In genomic region chr12:26547466-26547865, GRCm38 (mm10) we compare ENCODE assay signal across 30 mouse cellular contexts.
DNase-seq lines count a peak whose midpoint lies in the region; ATAC-seq lines count a peak whose summit lies in the region.
"Had no signal": no experiment of that assay in that cellular context is flagged by ENCODE, and none has a peak within 500 bp of the region (broad histone marks: within the 10 kb centered on the region; RNA-seq: fewer than 3 reads in every experiment).

No protein-coding gene starts in this region.

- no peak for DNase-seq in frontal cortex, postnatal 14 days (ENCODE audit: low spot score in 2 of 2)
- DNase-seq in lung, postnatal 25 days (ENCODE audit: low spot score): no peak
- DNase-seq in T-cell, adult 2 months (ENCODE audit: low spot score): no peak
- DNase-seq: adrenal gland, adult 2 months; adrenal gland, postnatal 36 days; B cell, adult 2 months; cerebellum, adult 18-20 months; cerebellum, postnatal 10 days; gastrocnemius, adult 2 months; gastrocnemius, postnatal 36 days; heart, adult 2 months; heart, postnatal 14 days; kidney, adult 11 months; kidney, postnatal 14 days; layer of hippocampus, adult 9-11 months; liver, embryonic 13.5 days; right cerebral cortex, postnatal 4 days had no signal

- peak overlapping the region; percentile 42; the same call in 1 of the 2 replicates for H3K27ac ChIP-seq in lung, embryonic 15.5 days
- H3K27ac ChIP-seq in intestine, embryonic 16.5 days (ENCODE audit: low read length): peak overlapping the region; percentile 8; the same call in 1 of the 2 replicates
- H3K27ac ChIP-seq in stomach, embryonic 16.5 days (ENCODE audit: low read length): peak overlapping the region; percentile 10; the same call in 1 of the 2 replicates
- H3K27ac ChIP-seq: gastrocnemius, adult 2 months; heart, adult 2 months; heart, embryonic 13.5 days; limb, embryonic 10.5 days; limb, embryonic 15.5 days; liver, embryonic 13.5 days; neural tube, embryonic 12.5 days had no signal

- no peaks in the 10 kb centered on the region for H3K9me3 ChIP-seq in lung, embryonic 15.5 days
- H3K9me3 ChIP-seq in intestine, embryonic 16.5 days (ENCODE audit: control insufficient read depth, low read length): no peaks in the 10 kb centered on the region
- H3K9me3 ChIP-seq in stomach, embryonic 16.5 days (replicated peaks; ENCODE audit: control insufficient read depth, low read length): peaks cover 4% of the 10 kb centered on the region; the same call in 1 of the 2 replicates
- H3K9me3 ChIP-seq: limb, embryonic 10.5 days; limb, embryonic 15.5 days; liver, embryonic 13.5 days; neural tube, embryonic 12.5 days had no signal

- no peak overlapping the region for H3K9ac ChIP-seq in lung, embryonic 15.5 days
- no peak overlapping the region for H3K9ac ChIP-seq in intestine, embryonic 16.5 days (ENCODE audit: low read depth, low read length)
- H3K9ac ChIP-seq in stomach, embryonic 16.5 days (ENCODE audit: low read length): no peak overlapping the region
- H3K9ac ChIP-seq: heart, embryonic 13.5 days; limb, embryonic 15.5 days; liver, embryonic 13.5 days; neural tube, embryonic 12.5 days had no signal

- no peak overlapping the region for H3K4me2 ChIP-seq in lung, embryonic 15.5 days
- H3K4me2 ChIP-seq in intestine, embryonic 16.5 days (ENCODE audit: low read depth, low read length): no peak overlapping the region
- no peak overlapping the region for H3K4me2 ChIP-seq in stomach, embryonic 16.5 days (ENCODE audit: low read depth, low read length)
- H3K4me2 ChIP-seq: heart, embryonic 13.5 days; limb, embryonic 15.5 days; liver, embryonic 13.5 days; midbrain, embryonic 11.5 days; neural tube, embryonic 12.5 days had no signal

- H3K27me3 ChIP-seq in lung, embryonic 15.5 days: no peaks in the 10 kb centered on the region
- H3K27me3 ChIP-seq in intestine, embryonic 16.5 days (replicated peaks; ENCODE audit: control insufficient read depth, insufficient read depth, low read length): no peaks in the 10 kb centered on the region
- no peaks in the 10 kb centered on the region for H3K27me3 ChIP-seq in stomach, embryonic 16.5 days (ENCODE audit: control insufficient read depth, insufficient read depth, low read length)
- H3K27me3 ChIP-seq: limb, embryonic 15.5 days; liver, embryonic 13.5 days; neural tube, embryonic 12.5 days had no signal

- H3K4me1 ChIP-seq in lung, embryonic 15.5 days: peaks cover 16% of the 10 kb centered on the region
- no peaks in the 10 kb centered on the region for H3K4me1 ChIP-seq in intestine, embryonic 16.5 days (ENCODE audit: control insufficient read depth, insufficient read depth, low read length)
- 0 out of 2 replicates have a peak, but pooled peaks cover 6% of the 10 kb centered on the region for H3K4me1 ChIP-seq in stomach, embryonic 16.5 days (ENCODE audit: control insufficient read depth, insufficient read depth, low read length)
- H3K4me1 ChIP-seq: limb, embryonic 15.5 days; liver, embryonic 13.5 days; neural tube, embryonic 12.5 days had no signal

- peak; percentile 72 for ATAC-seq in frontal cortex, adult (ENCODE audit: low TSS enrichment)
- ATAC-seq in lung, embryonic 15.5 days (ENCODE audit: borderline replicate concordance, extremely low read depth, low FRiP score, low TSS enrichment): peak; percentile 68; the same call in 1 of the 2 replicates
- peak; percentile 46; the same call in 1 of the 2 replicates for ATAC-seq in intestine, embryonic 16.5 days
- ATAC-seq in stomach, embryonic 16.5 days (ENCODE audit: insufficient read depth, low FRiP score): peak; percentile 68; the same call in 1 of the 2 replicates
- ATAC-seq: activated CD4-positive, CD25-positive, alpha-beta regulatory T cell, adult 4 months; hindbrain, embryonic 16.5 days; lung, postnatal 0 days had no signal

- WGBS in lung, embryonic 15.5 days: 0% methylated on average over 1 of the region's 1 CpGs
- WGBS in intestine, embryonic 16.5 days: 7% methylated on average over 1 of the region's 1 CpGs
- WGBS in stomach, embryonic 16.5 days: 6% methylated on average over 1 of the region's 1 CpGs

- no peaks in the 10 kb centered on the region for H3K36me3 ChIP-seq in lung, embryonic 15.5 days
- no peaks in the 10 kb centered on the region for H3K36me3 ChIP-seq in intestine, embryonic 16.5 days (ENCODE audit: control insufficient read depth, insufficient read depth, low read length)
- H3K36me3 ChIP-seq in stomach, embryonic 16.5 days (ENCODE audit: control insufficient read depth, insufficient read depth, low read length): no peaks in the 10 kb centered on the region
- H3K36me3 ChIP-seq: heart, embryonic 13.5 days; limb, embryonic 10.5 days; limb, embryonic 15.5 days; liver, embryonic 13.5 days; neural tube, embryonic 12.5 days had no signal

- no peak overlapping the region for H3K4me3 ChIP-seq in lung, embryonic 15.5 days
- no peak overlapping the region for H3K4me3 ChIP-seq in intestine, embryonic 16.5 days (ENCODE audit: low read length)
- H3K4me3 ChIP-seq in stomach, embryonic 16.5 days (replicated peaks; ENCODE audit: low read length): no peak overlapping the region
- H3K4me3 ChIP-seq: gastrocnemius, adult 2 months; heart, adult 2 months; heart, embryonic 13.5 days; limb, embryonic 10.5 days; limb, embryonic 15.5 days; liver, embryonic 13.5 days; myocyte; neural tube, embryonic 12.5 days had no signal
